20 mouse cellular contexts compared by ENCODE assay signal in the genomic region with DNA sequence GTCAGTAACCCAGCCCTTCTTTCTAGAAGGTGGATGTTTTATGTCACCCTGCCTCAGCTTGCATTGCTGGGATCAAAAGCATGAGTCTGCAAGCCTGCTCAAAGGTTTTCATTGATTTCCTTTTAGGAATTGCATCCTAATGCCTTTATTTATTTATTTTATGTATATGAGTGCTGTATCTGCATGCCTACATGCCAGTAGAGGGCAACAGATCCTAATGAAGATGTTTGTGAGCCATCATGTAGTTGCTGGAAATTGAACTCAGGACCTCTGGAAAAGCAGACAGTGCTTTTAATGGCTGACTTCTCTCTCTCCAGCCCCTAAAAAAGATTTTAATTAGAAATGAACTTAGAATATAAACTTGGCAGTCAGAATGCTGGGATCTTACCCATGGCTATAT. TPM values are rescaled to one million over a fixed set of nuclear protein-coding genes. Genes with fewer than 3 reads are reported as not detected.
DNase-seq lines count a peak whose midpoint lies in the region; ATAC-seq and TF ChIP-seq lines count a peak whose summit lies in the region.
"Had no signal": no experiment of that assay in that cellular context is flagged by ENCODE, and none has a peak within 500 bp of the region (broad histone marks: within the 10 kb centered on the region; RNA-seq: fewer than 3 reads in every experiment).

No protein-coding gene starts in this region.

- intact Hi-C loops in gastrocnemius, adult 2 months (cut with DNase I) = no loop called here

- peak; percentile 27 for TF ChIP-seq RAD21 in CH12.LX (IDR thresholded peaks at IDR 0.05; ENCODE audit: low read depth, low read length)

- DNase-seq in gastrocnemius, adult 2 months = no peak
- no peak for DNase-seq in gastrocnemius, adult 8-10 months (ENCODE audit: low spot score in 2 of 2)
- DNase-seq in liver, embryonic 14.5 days (ENCODE audit: low read depth in 3 of 3, low spot score in 3 of 3) = no peak
- DNase-seq in liver = no peak
- DNase-seq in CH12.LX (ENCODE audit: extremely low read depth) = no peak
- peak; percentile 35 for DNase-seq in induced T-regulatory cell, adult 2 months (ENCODE audit: low read depth)
- no peak for DNase-seq in thymus, postnatal 25 days
- DNase-seq in urinary bladder, postnatal 25 days (ENCODE audit: low spot score) = no peak
- DNase-seq: adrenal gland, postnatal 36 days; cerebellum, postnatal 14 days; gastrocnemius, postnatal 10 days; kidney, postnatal 10 days; layer of hippocampus, adult 9-11 months; lung, postnatal 4 days; midbrain, embryonic 14.5 days; right cerebral cortex, postnatal 25 days; thymus, adult 2 months had no signal

- H3K4me2 ChIP-seq in liver, embryonic 14.5 days (ENCODE audit: low read depth) = no peak overlapping the region
- H3K4me2 ChIP-seq in CH12.LX (ENCODE audit: insufficient read depth, low read depth, poor library complexity, severe bottlenecking) = peak overlapping the region; percentile 50; the same call in 1 of the 2 replicates
- H3K4me2 ChIP-seq: forebrain, embryonic 15.5 days had no signal

- H3K4me1 ChIP-seq in liver, embryonic 14.5 days (replicated peaks; ENCODE audit: control insufficient read depth in 2 of 2, insufficient read depth in 2 of 2, low read length in 1 of 2) = peaks cover 4 to 16% of the 10 kb centered on the region in 2 experiments; a peak in 2 of 4 replicates
- peaks cover 19 to 58% of the 10 kb centered on the region in 2 experiments for H3K4me1 ChIP-seq in CH12.LX (ENCODE audit: control insufficient read depth in 1 of 2, insufficient read depth in 2 of 2)

- H3K27ac ChIP-seq in gastrocnemius, adult 2 months = no peak overlapping the region
- H3K27ac ChIP-seq in liver, embryonic 14.5 days = no peak overlapping the region
- H3K27ac ChIP-seq in CH12.LX (ENCODE audit: insufficient read depth, low read depth) = no peak overlapping the region
- H3K27ac ChIP-seq: forebrain, embryonic 15.5 days; heart, embryonic 10.5 days had no signal

- no peaks in the 10 kb centered on the region for H3K27me3 ChIP-seq in liver, embryonic 14.5 days (ENCODE audit: control insufficient read depth, insufficient read depth, low read length)
- no peaks in the 10 kb centered on the region for H3K27me3 ChIP-seq in CH12.LX (replicated peaks)
- H3K27me3 ChIP-seq: forebrain, embryonic 15.5 days had no signal

- H3K36me3 ChIP-seq in liver, embryonic 14.5 days (replicated peaks; ENCODE audit: control insufficient read depth, insufficient read depth, low read depth) = no peaks in the 10 kb centered on the region
- peaks cover 0 to 18% of the 10 kb centered on the region in 2 experiments for H3K36me3 ChIP-seq in CH12.LX (replicated peaks in 1 of 2; ENCODE audit: control insufficient read depth in 1 of 2, insufficient read depth in 1 of 2, low read length in 1 of 2)
- H3K36me3 ChIP-seq: forebrain, embryonic 15.5 days had no signal

- in situ Hi-C loops in CH12.LX (cut with MboI; ENCODE audit: low pct_ligation_motif_present, low pct_unique_long_range_greater_than_20kb, low sequenced_read_pairs) = no loop called here

- dilution Hi-C loops in CH12.LX (cut with MboI; ENCODE audit: extremely low pct_ligation_motif_present, extremely low pct_unique_long_range_greater_than_20kb, low sequenced_read_pairs) = no loop called here

- H3K9me3 ChIP-seq in liver, embryonic 14.5 days (ENCODE audit: control insufficient read depth, low read length) = no peaks in the 10 kb centered on the region
- H3K9me3 ChIP-seq in CH12.LX (replicated peaks; ENCODE audit: low read length) = peaks cover 4% of the 10 kb centered on the region
- H3K9me3 ChIP-seq: forebrain, embryonic 15.5 days; heart, embryonic 10.5 days had no signal

- no peak for TF ChIP-seq EP300 in liver, embryonic 14.5 days (IDR thresholded peaks at IDR 0.05; ENCODE audit: low read depth)
- TF ChIP-seq EP300 in CH12.LX (IDR thresholded peaks at IDR 0.05; ENCODE audit: low read length) = no peak

- peak; percentile 47; the same call in 1 of the 2 replicates for TF ChIP-seq CTCF in gastrocnemius, adult 2 months (IDR thresholded peaks at IDR 0.05)
- TF ChIP-seq CTCF in liver, embryonic 14.5 days (IDR thresholded peaks at IDR 0.05; ENCODE audit: low read depth) = peak; percentile 42; the same call in 1 of the 2 replicates
- TF ChIP-seq CTCF in CH12.LX (conservative IDR thresholded peaks at IDR 0.05 in 1 of 2, IDR thresholded peaks at IDR 0.05 in 1 of 2; ENCODE audit: low read depth in 2 of 2, low read length in 2 of 2) = peak in 1 of 2 experiments; percentile 25; a peak in 2 of 4 replicates

- no peak for TF ChIP-seq POLR2A in CH12.LX (IDR thresholded peaks at IDR 0.05; ENCODE audit: low read depth, low read length)

- H3K9ac ChIP-seq in liver, embryonic 14.5 days (replicated peaks) = no peak overlapping the region
- H3K9ac ChIP-seq in CH12.LX (ENCODE audit: insufficient read depth, low read depth) = no peak overlapping the region
- H3K9ac ChIP-seq: forebrain, embryonic 15.5 days had no signal

- no peak overlapping the region for H3K4me3 ChIP-seq in gastrocnemius, adult 2 months
- H3K4me3 ChIP-seq in liver, embryonic 14.5 days (ENCODE audit: insufficient read depth in 1 of 2, low read depth in 2 of 2, low read length in 2 of 2) = no peak overlapping the region
- no peak overlapping the region for H3K4me3 ChIP-seq in CH12.LX (replicated peaks in 1 of 3; ENCODE audit: low read depth in 2 of 3, low read length in 2 of 3, poor library complexity in 1 of 3)
- H3K4me3 ChIP-seq: forebrain, embryonic 15.5 days; heart, embryonic 10.5 days had no signal

- ATAC-seq in liver, embryonic 14.5 days (ENCODE audit: insufficient read depth) = no peak
- ATAC-seq: forebrain, embryonic 15.5 days; intestine, embryonic 16.5 days had no signal

- peaks cover 96% of the 10 kb centered on the region for H3K79me2 ChIP-seq in CH12.LX (replicated peaks; ENCODE audit: control insufficient read depth, extremely low read depth, insufficient read depth, poor library complexity, severe bottlenecking)

TF ChIP-seq in CH12.LX, 34 proteins besides CTCF, POLR2A, EP300 and RAD21:
- no peak for TF ChIP-seq CHD2 (IDR thresholded peaks at IDR 0.05; ENCODE audit: low read length)
- no peak for TF ChIP-seq GABPA (IDR thresholded peaks at IDR 0.05; ENCODE audit: insufficient replicate concordance, low read depth, low read length)
- TF ChIP-seq MAZ (IDR thresholded peaks at IDR 0.05; ENCODE audit: low read depth, low read length) = no peak
- no peak for TF ChIP-seq ZMIZ1 (IDR thresholded peaks at IDR 0.05; ENCODE audit: low read depth, low read length)
- TF ChIP-seq NRF1 (IDR thresholded peaks at IDR 0.05; ENCODE audit: low read depth, low read length) = no peak
- TF ChIP-seq POLR2AphosphoS2 (IDR thresholded peaks at IDR 0.05; ENCODE audit: low read depth, low read length) = no peak
- no peak for TF ChIP-seq MEF2A (IDR thresholded peaks at IDR 0.05; ENCODE audit: borderline replicate concordance, low read depth, low read length)
- no peak for TF ChIP-seq MXI1 (IDR thresholded peaks at IDR 0.05; ENCODE audit: low read depth, low read length)
- no peak for TF ChIP-seq RCOR1 (conservative IDR thresholded peaks at IDR 0.05; ENCODE audit: low read depth, low read length)
- TF ChIP-seq E2F4 (IDR thresholded peaks at IDR 0.05; ENCODE audit: insufficient replicate concordance, low read depth, low read length) = no peak
- TF ChIP-seq MAX (IDR thresholded peaks at IDR 0.05; ENCODE audit: low read length) = no peak
- no peak for TF ChIP-seq HCFC1 (IDR thresholded peaks at IDR 0.05; ENCODE audit: low read depth, low read length)
- TF ChIP-seq TBP (conservative IDR thresholded peaks at IDR 0.05; ENCODE audit: low read depth, low read length) = no peak
- no peak for TF ChIP-seq PAX5 (IDR thresholded peaks at IDR 0.05; ENCODE audit: low read length)

RNA-seq across cellular contexts. Expression of a gene that starts 8.2 kb away (rescaled TPM):
- total RNA-seq in gastrocnemius, adult 2 months (2021) = 10 to 100 TPM; 56.5 to 58.7 TPM
- total RNA-seq in gastrocnemius, adult 8-10 months (2022) = 10 to 100 TPM; 56.7 to 70.5 (median 62.9) TPM
- 7.6 and 15.2 TPM in 2 replicates for polyA plus RNA-seq in liver, embryonic 14.5 days (2012; rRNA removed)
- polyA plus RNA-seq in liver, embryonic 14.5 days (2014; fragmentation: Nextera tagmentation; extraction: Ambion mirVana) = 14.6 and 17.1 TPM in 2 replicates
- 97.5 and 113 TPM in 2 replicates for total RNA-seq in CH12.LX (2012; rRNA removed)
- total RNA-seq in CH12.LX (2014; rRNA removed) = 167 and 186 TPM in 2 replicates
- 113 TPM in 2 replicates for polyA plus RNA-seq in CH12.LX (2012; ENCODE audit: insufficient read length, low read depth)
